Mouse (Mus musculus) layer of hippocampus, postnatal 10 days (tissue): ENCODE measurements around the gene Ptprj. TPM values are rescaled to one million over a fixed set of nuclear protein-coding genes. Genes with fewer than 3 reads are reported as not detected.

Experiments used
- DNase-seq, 2 experiments: peaks; one replicate each; pipeline ENCODE4 v3.0.0; 2021; ENCODE audit warnings: low spot score in 2 of 2
- total RNA-seq, 2 experiments: library from RNA; stranded (reverse); gene quantifications; 2 replicates each; pipeline ENCODE4 v1.2.3; 2021

Gene Ptprj
- total RNA-seq, 2 experiments from 2014 or later = 67.7 to 73.0 TPM

DNA sequence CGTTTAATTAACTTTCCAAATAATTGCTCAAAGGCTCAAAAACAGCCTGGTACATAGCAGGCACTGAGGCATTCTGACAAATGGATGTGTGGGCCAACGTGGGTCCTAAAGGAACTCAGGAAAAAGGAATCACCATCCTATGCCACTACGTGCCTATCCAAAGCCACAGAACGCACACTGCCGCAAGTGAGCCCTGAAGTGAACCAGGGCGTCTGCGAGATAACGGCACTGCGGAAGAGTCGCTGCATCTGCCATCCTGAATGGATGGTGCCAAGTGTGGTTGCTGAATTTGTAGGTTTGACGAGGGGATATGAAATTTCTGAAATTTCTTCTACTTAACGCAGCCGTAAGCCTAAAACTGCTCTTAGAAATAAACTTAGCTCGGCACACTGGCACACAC, 54.6 kb downstream of the Ptprj start:
- DNase-seq = no peak

DNA sequence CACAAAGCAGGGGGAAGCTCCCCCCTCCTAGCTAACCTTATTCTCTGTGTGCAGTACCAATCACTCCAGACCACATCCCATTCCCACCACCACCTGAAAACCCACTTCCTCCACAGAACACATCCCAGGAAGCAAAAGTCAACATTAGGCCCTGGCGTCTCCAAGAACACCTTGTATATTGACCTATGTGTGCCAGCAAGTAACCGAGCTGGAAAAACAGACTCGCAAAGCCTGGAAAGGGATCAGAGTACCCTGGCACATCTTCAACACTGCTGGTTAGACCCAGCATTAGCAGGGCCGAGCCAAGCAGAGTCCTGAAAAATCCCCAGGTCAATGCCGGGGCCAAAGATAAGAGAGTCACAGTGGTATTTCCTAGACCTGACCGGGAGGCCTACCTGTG, 58.0 kb downstream of the Ptprj start:
- DNase-seq = no peak

DNA sequence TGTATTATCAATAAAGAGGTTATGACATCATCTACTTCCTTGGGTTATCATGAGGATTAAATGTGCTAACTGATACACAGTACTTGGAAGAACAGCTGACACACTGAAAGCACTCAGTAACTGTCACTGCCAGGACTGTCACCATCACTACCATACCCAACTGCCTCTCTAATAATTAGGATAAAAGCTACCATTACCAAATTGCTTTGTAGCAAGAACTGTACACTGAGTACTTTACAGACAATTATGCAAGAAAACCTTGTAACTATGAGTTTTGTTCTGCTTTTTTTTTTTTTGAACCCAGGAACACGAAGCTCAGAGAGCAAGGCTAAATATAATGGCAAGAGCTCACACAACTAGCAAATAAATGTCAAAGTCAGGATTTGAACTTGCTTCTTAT, 58.5 kb downstream of the Ptprj start:
- no peak for DNase-seq

DNA sequence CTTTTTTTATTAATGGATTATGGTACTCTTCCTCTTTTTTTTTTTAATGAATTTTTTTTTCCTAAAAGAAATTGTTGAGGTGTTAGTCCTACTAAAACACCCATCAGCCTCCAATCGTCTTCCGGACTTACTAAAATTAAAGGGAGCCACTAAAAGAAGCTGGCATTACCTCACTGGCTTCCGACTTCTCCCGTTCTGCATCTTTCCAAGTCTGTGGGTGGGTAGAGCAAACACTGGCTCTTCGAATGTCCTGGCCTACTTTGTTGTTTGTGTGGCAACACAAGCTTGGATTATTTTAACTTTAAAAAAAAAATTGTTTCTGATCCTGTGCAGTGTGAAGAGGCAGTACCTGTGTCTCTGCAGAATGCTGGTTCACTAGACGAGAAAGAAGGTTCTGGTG, 62.2 kb downstream of the Ptprj start:
- no peak for DNase-seq

DNA sequence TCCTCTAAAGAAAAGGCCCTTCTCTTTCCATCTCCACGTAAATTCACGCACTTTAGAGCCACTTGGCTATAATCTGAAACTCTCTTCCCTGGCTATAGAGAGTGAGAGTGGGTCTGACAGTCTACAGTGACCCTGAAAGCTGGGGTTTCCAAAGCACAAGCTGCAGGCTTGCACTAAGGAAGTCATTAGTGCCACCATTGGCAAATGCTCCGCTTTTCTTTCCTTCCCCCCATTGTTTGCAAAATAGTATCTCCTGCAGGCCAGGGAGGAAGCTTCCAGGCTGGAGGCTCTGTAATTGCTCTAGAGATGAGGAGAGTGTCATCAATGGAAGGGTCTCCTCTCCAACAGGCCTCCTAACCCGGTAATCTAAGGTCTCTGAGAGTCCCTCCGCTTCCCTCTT, 65.5 kb downstream of the Ptprj start:
- no peak for DNase-seq

DNA sequence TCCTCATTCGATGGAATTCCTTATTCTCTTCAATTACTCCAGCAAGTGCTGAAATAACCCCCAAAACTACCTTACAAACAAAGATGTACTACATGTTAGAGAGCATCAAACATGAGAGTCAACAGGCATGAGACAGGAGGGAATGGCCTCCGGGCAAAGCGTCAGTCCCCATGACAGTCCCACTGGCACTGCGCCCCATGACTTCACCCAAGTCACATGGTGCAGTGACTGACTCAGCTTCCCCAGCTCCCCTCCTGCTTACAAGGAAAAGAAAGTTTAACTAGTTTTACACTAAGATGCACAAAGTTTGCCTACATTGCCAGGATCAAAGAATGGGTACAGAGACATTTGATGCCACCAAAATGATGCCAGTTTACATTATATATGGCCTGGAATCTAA, 71.2 kb downstream of the Ptprj start:
- no peak for DNase-seq

DNA sequence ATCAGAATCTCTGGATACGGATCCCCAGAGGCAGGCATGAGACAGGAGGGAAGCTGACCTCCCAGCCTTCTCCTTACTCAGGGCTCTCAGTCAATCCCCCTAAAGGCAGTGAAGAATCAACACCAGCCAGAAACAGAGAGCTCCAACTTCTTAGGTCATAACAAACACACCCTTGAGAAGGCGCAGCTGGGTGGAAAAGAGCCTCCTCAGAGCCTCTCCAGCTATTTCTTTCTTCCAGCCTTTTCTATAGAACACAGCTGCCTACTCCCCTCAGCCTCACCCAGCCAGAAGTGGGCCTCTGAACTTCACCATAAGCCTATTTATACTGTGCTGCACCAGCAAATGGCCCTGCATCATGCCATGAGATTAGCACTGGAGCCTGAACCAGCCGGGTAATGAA, 74.3 kb downstream of the Ptprj start:
- DNase-seq = no peak

DNA sequence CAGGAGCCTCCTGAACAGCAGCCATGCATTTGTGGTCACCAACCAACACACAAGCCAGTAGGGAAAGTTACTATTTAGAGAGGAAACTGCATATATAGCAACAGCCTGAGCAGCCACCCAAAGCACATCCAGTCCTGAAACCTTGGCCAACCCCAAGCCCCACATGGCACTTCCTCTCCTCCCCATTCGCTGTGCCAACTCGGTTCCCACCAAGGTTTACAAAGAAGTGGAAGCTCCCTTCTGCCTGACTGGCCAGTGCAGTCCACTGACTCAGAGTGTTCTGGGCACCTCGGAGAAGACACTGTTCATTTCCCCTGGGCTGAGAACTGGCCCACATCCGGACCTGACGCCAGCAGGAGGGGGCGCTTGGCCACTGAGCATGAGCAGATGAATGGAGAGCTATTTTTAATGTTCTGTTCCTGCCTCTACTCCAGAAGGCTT, 75.7 kb downstream of the Ptprj start:
- DNase-seq = peak; percentile 75 to 80

DNA sequence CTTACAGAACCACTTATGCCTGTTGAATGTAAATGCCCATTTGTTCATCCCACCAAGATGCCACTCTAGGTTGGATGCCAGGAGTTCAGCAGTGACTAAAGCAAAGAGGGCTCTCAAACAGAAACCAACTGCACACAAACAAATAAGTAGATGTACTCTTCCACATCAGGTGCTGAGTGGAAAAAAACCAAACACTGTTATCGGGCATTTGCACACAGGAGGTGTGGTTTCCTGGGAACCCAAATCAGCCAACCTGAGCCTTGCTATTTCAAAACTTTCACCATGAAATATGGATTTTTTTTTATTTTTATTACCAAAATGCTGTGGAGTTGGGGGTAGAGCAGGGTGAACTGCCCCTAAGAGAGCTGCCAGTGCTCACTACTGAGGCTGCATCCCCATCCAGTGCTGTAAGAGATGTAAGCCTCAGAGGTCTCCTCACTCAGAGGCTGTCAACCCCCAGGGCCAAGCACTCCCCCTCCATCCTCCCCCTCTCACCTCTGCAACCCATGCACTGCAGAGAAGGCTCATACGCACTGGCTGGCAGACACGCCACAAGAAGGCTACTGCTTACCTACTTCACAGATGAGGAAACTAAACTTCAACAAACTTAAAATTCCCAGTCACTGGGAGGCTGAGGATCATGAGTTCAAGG, 77.1 kb downstream of the Ptprj start:
- DNase-seq = no peak

DNA sequence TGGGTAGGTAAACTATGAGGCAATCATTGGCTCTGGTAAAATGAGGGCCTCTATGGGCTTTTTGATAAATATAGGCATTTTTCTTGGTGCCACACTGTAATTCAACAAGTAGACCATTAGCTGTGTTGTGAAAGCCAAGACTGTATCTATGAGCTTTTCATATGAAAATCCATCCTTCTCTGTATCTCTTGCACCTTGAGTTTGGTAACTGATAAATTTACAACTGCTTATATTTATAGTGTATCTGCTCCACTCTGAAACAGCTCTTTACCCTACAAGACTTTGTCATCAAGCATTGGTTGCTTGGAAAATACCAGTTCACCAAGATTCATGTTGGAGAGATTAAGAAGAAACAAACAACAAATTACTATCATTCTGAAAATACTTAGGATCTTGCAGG, 77.7 kb downstream of the Ptprj start:
- DNase-seq = no peak

DNA sequence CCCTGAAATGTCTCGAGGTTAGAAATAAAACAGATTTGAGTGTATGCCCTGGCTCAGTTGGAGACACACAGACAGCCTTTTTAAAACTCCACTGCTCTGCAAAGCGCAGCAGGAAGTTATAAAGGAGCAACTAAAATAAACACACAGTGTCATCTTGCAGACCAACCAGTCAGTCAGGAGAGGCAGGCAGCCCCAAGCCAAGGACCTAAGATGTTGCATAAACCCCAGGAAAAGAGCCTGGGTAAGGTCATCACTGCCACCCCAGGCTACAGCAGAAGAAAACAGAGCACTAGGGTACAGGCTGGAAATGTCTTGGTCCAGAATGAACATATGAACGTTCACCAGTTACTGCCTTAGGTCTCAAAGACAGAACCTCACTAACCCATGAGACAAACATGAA, 78.7 kb downstream of the Ptprj start:
- no peak for DNase-seq

DNA sequence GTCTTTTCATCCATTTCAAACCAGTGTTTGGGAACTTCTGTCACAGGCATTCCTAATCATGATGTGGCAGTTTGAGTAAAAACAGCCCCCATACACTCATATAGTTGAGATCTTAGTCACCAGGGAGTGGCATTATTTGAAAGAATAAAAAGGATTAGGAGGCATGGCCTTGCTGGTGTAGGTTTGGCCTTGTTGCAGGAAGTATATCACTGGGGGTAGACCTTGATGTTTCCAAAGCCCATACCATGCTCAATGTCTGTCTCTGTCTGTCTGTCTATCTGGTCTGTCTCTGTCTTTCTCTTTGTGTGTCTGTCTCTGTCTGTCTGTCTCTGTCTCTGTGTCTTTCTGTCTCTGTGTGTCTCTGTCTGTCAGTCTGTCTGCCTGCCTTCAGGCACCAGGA, 79.6 kb downstream of the Ptprj start:
- no peak for DNase-seq

DNA sequence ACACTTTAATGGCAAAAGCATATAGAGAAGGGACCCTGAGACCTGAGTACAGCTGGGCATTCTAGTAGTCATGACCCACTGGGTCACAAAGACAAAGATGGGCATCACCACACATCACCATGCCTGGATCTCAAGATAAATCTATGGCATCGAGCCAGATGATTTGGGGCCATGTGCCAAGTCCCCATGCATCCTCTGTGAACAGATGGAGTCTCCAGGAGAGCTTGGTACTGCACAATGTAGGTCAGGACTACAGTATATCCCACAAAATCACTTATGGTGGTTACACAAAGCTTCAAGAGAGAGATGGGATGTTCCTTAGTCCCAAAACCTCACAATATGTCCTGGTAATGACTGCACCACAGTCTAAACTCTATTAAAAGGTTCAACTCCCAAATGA, 81.4 kb downstream of the Ptprj start:
- no peak for DNase-seq

DNA sequence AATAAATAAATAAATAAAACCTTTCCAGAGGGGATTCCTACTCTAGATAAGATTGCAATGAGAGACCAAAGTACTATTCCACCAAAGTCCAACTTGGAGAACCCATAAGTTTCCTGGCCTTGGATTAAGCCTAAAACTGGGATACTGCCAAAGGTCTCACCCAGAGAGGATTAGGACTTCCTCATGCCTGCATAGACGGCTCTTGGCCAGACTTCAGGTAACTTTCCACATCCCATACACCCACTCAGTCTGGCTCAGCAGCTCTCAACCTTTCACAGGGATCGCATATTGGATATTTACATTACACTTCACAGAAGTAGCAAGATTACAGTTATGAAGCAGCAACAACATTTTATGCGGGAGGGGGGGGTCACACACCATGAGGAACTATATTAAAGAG, 82.9 kb downstream of the Ptprj start:
- DNase-seq = no peak

DNA sequence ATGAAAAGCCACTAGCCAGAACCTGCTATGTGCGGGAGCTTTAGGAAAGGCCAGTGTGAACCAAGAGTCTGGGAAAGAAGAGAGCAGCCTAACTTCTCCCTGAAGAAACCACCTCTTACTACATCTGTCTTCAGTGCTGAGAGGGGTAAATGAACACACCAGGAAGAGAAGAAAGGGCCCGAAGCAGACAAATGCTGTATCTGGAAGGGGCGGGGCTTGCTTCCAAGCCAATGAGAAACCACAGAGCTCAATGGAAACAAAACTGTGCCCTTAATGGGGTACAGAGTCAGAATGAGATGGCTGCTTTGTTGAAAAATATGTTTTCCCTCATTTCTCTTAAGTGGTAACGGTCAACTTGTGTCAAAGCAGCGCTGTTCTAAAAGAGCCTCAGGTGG, 83.8 kb downstream of the Ptprj start:
- DNase-seq = no peak

DNA sequence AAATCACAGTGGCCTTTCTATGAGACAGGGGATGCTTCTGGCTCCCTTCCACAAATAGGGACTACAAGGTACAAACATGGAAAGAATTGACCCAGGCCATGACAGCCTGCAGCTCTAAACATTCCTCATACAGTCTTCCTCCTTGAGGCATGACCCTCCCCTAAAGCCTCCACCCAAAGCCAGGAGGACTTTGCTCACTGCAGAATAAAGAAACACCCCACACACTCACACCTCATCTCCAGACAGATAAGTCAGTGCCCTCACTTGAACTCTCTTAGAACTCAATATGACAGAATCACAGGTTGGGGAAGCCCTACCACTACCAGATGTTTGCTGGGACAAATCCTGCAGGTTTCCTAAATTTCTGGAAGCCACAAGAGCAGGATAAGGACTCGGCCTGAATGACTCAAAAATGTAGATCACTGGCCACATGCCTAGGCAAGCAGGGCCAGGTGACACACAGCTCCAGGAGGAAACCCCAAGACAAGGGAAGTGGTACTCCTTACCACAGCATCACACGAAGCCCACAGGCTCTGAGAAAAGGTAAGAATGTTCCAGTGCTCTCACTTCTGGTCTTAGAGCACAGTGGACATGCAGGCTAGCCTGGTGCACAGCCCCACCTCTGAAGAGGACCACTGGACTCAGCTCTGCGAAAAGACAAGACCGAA, 84.3 kb downstream of the Ptprj start:
- DNase-seq = no peak

DNA sequence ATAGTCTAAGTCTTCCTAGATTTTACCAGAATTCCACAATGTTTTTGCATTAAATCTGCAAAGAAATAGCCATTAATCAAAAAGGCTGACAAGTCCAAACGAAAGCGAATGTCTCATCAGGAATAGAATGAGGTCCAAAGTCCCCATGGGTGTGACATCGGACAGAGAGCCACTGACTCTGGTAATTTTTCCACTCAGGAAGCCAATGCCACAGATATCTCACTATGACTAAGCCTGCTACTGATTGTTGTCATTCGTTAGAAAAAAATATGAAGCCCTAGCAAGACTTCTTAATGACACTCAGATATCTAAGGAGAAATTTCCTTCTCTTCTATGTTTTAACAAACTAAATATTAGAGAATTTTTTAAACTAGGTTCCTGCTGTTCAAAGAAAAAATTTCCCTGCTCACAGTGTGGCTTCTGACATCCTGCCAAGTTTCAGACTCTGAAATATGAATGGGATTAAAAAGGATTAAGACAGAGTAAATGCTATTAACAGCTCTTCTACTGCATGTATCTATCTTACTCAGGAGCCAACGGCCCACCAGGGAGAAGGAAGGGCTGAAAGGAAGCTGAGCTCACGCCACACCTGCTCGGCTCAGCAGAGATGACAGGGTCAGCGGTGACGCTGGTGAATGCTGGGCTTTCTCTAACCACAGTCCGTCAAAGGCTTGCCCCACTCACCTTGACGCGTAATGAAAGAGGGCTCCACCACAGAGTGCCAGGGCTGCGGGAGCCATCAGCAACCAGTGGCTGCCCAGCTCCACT, 90.0 kb downstream of the Ptprj start:
- DNase-seq = no peak

DNA sequence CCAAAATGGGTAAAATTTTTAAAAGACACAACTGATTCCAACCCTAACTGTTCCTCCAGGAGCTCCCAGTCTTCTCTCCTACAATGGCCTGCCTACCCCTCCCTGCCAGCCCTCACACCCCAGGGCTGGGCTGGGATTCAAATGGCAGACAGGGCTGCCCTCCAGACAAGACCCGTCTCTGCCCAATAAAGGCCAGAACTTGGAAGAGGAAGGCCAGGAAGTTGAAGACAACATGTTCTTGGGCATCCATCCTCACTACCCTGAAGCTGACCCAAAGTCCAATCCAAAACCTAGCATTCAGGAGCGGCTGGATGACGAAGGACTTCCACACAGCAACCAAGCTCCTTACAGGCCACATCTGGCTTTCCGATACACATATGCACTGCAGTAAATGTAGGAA, 90.6 kb downstream of the Ptprj start:
- peak; percentile 41 to 53 for DNase-seq

DNA sequence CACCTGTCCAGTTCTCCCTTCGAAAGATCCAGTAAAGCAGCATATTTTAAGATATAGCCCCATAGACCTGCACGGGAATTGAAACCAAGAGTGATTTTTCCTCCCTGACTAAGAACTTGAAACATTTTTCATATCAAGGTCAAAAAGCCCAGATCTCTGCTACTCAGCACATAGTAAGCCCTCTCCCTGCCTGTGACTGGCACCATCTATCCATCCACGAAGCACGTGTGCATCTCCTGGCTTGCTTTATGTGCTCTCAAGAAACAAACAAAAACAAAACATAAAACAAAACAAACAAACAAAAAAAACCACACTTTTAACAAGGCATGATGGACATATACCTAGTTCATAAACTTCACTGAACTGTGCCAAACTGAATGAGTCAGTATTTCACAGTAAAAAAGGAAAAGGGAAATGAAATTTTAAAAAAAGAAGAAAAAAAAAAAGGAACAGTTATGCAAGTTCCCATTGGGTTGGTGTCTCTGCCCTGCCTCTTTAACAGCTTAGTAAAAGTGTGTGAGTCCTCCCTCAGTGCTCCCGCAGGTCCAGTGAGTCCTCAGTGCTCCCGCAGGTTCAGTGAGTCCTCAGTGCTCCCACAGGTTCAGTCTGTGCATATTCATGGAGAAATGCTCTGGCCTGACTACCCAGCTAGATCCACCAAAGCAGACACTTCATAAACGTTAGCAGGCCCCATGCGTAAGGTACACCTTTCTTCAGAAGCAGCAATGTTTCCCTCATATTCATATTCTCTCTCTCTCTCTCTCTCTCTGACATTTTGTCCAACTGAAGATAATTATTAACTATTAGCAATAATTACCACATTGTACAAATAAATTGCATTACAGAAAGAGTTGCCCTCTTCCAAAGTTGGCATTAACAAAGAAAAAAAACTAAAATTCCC, 91.5 kb downstream of the Ptprj start:
- DNase-seq = no peak

DNA sequence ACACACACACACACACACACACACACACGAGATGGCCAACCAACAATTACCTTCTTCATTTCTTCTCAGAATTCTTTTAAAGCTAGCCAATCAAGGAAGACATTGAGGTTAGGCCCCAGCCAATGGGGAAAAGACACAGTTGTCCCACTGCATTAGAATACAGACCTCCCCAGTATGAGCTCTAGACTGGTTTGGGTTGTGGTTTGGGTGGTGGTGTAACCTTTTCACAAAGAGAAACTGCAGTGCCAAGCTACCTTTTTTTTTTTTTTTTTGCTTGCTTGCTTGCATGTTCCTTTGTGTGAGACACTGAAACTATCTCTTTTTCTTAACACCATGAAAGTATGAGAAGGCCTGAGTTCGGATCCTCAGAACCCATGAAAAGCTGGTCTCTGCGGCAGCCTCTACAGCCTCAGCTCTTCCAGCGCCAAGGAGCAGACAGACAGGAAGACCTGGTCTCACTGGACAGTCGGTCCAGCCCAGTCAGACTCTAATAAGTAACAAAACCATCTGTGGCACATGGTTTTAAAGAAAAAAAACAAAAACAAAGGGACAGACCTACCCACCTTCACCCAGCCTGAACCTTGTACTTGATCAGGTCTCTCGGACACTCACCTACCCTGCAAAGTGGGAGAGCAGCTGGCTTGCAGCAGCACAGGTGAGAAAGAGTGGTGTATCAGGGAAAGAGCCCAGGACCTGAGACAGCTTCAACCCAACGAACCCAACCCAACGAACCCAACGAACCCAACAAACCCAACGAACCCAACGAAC, 92.8 kb downstream of the Ptprj start:
- DNase-seq = no peak
